Mouse (Mus musculus): ENCODE measurements around the gene Sun2.

DNA sequence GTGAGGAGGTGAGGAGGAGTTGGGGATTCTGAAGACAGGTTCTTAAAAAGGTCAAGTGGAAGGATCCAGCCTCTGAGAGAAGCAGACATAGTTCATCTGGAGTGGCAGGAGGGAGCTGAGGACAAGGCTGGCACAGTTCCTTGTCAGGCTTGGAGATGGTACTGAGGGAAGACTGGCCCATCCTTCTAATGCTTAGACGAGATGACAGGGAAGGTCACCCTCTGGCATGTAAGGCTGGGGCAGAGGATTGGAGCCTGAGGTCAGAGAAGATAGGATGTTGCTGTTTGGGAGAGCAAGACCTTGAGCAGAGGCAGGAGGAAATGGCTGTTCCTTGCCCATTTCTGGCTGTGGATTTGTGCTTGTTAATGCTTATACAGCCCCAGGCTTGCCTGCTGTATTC is 42.7 kb upstream of the Sun2 start:
- TF ChIP-seq CTCF (IDR thresholded peaks at IDR 0.05; ENCODE audit: extremely low read depth, insufficient read length, insufficient replicate concordance, low read depth, low read length) (no peak), POLR2A (IDR thresholded peaks at IDR 0.05; ENCODE audit: low read depth, low read length) (no peak)

All from small intestine, adult 2 months (tissue).